Mouse (Mus musculus): ENCODE measurements around the gene Bfar. TPM values are rescaled to one million over a fixed set of nuclear protein-coding genes. Genes with fewer than 3 reads are reported as not detected.
A peak's percentile ranks its signal among the peaks of the same experiment; 100 is the strongest.
"Not testable (repeated sequence)": the region's sequence is repeated elsewhere in the genome, so short reads cannot be mapped to it uniquely, and the experiment has no call there.

Gene Bfar
- 10 to 100 TPM; 35.0 to 40.4 TPM for total RNA-seq (2021)

DNA sequence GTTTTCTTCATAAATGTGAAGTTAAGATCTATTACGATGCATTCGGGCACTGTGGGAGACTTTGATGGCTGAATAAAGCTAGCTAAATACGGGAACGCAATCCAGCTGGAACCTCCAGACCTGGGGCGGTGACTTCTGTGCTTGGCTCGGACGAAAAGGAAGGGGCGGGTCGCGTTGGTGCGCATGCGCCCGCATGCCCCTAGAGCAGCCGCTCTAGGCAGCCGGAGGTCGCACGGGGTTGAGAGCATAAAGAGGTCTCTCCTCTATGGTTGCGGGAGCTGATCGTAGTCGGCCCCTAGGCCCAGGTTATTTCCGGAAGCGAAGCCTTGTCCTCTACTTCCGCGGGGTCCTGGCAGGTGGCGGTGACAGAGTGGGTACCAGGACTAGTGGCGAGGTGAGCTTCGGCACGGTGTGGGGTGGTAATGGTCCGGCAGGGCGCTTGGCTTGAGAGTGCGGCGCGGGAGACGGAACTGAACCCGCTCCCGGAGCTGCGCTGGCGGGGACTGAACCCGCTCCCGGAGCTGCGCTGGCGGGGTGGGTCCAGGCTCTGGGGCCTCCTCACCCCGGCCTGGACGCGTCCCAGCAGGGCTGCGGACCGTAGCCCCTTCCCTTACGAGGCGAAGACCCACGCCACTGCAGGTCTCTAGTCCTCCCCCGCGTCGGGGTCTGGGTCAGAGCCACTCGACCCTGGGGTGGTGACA, at the start of gene Bfar, which contains the start of gene 3110001I22Rik:
Gene Bfar (plus strand): TSS at position 174 of the 701 bp plus-strand sequence.
Gene 3110001I22Rik (plus strand): TSS at position 245 of the 701 bp plus-strand sequence.
- peak; percentile 72 to 73 for DNase-seq (ENCODE audit: extremely low spot score in 1 of 2, low spot score in 1 of 2)

DNA sequence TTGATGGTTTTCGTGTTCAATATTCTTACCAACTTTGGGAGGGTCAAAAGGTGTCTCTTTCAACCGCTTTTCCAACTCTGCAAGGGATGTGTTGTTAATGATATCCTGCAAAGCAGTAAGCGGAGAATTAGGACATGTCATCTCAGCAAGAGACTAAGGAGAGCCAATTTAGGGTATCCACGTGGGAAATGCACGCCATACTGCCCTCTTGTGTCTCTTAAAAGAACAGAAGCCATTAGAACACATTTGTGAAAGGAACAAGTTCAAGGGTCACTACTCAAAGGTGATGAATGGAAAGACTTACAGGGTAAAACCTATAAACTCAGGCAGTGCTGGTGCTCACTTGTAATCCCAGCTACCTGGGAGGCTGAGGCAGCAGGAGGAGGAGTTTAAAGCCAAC, 43.3 kb upstream of the Bfar start:
- no peak for DNase-seq (ENCODE audit: extremely low spot score in 1 of 2, low spot score in 1 of 2)

DNA sequence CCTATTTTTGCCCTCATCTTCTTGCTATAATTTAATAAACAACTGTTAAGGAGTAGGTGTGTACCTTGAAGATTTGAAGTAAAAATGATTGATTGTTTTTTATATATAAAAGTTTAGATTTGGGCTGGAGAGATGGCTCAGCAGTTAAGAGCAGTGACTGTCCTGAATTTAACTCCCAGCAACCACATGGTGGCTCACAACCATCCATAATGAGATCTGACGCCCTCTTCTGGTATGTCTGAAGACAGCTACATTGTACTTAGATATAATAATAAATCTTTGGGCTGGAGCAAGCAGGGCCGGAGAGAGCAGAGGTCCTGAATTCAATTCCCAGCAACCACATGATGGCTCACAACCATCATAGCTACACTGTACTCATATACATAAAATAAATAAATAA, 33.5 kb upstream of the Bfar start:
- not testable (repeated sequence) for DNase-seq (ENCODE audit: extremely low spot score in 1 of 2, low spot score in 1 of 2)

DNA sequence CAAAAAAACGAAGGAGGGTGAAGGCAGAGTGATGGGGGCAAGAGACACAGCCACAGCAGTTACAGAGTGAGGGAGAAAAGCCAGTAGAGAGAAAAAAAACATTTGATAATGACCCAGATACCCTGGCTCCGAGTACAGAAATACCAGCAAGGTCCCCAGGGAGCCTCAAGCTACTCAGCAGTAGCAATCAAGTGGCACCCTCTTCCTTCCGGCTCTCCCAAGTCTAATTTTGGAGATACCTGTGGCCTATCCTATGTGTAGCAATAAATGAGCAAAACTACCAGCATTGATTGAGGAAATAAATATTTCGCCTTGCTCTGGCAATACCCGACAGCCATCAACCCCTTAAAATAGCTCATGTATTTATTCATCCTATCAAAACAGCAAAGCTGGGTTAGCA, 32.1 kb upstream of the Bfar start:
- no peak for DNase-seq (ENCODE audit: extremely low spot score in 1 of 2, low spot score in 1 of 2)

DNA sequence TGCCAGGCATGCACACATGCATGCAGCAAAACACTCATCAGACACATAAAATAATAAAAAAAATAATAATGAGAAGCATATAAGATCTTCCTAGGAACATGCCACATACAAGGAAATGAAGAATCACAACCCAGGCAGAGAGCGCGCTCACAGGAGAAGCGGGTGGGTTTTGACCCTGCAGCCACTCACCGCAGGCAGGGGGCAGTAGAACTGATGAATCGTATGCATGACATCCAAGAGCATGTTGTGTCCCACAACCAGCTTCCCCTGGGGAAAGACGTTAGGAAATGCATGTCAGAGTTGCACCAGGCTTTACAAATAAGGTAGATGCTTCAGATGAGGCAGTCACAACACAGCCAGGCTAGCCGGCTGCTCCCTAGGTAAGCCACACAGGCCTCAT, 31.6 kb upstream of the Bfar start:
- DNase-seq (ENCODE audit: extremely low spot score in 1 of 2, low spot score in 1 of 2): peak in 1 of 2 experiments; percentile 8

DNA sequence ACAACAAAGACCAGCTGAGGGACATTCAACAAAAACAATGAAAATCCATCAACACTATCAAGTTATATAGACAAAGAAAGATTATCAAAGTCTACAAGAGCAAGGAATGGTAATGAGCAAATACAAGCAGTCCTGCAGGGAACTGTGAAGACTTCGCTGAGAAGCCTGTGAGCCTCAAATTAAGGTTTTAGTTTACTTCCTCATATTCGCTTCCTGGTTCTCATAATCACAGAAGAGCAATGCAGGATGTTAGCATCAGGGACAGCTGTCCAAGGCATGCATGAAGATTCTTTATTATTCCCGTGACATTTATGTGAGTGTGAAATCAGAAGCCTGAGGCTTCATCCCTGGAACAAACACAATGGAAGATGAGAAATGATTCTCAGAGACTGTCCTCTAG, 27.2 kb upstream of the Bfar start:
- no peak for DNase-seq (ENCODE audit: extremely low spot score in 1 of 2, low spot score in 1 of 2)

DNA sequence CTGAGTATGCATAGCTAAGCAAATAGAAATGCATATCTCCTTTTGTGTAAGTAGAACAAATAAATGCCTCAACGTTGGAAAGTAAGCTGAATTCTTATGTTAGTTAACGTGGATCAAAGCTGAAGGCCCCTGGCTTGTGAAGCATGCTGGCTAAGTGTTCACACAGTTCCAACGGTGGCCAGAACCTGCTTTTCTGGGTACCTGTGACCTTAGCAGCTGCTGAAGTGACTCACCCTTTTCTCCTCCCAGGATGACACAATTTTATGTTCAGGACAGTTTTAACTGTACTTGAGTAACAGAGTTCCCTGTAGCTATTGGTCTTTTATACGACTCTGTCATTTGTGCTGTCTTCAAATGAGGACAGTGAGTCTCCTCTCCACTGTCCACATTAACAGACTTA, 25.7 kb upstream of the Bfar start:
- no peak for DNase-seq (ENCODE audit: extremely low spot score in 1 of 2, low spot score in 1 of 2)

- DNase-seq (ENCODE audit: extremely low spot score in 1 of 2, low spot score in 1 of 2): no peak
Observed at GRCm38 (mm10) chr16:13658886-13659285, 12.8 kb upstream of the Bfar start.

DNA sequence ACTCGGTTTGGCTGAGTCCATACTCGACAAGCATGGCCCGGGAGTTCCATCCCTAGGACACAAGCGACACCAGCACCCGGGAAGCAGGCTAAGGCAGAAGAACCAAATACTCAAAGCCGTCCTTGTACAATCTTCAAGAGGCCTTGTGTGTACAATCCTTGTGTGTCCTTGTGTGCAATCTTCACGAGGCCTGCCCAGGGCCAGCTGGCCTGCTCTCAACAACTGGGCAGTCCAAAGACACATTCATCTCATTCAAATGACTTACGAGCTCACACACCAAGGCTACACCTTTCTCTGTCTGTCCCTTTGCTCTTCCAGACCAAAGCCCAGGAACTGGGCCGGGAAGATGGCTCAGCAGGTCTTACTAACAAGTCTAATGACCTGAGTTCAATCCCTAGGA, 10.9 kb upstream of the Bfar start:
- no peak for DNase-seq (ENCODE audit: extremely low spot score in 1 of 2, low spot score in 1 of 2)

GRCm38 (mm10) chr16:13667878-13668343, 3.7 kb upstream of the Bfar start, which contains the start of gene Parn:
TSS of gene Parn (minus strand) at chr16:13668170.
- peak; percentile 88 to 91 for DNase-seq (ENCODE audit: extremely low spot score in 1 of 2, low spot score in 1 of 2)

- DNase-seq (ENCODE audit: extremely low spot score in 1 of 2, low spot score in 1 of 2): peak in 1 of 2 experiments; percentile 5
Observed at GRCm38 (mm10) chr16:13668402-13669108, 3.1 kb upstream of the Bfar start.

- DNase-seq (ENCODE audit: extremely low spot score in 1 of 2, low spot score in 1 of 2): no peak
Observed at GRCm38 (mm10) chr16:13669282-13669681, 2.4 kb upstream of the Bfar start.

DNA sequence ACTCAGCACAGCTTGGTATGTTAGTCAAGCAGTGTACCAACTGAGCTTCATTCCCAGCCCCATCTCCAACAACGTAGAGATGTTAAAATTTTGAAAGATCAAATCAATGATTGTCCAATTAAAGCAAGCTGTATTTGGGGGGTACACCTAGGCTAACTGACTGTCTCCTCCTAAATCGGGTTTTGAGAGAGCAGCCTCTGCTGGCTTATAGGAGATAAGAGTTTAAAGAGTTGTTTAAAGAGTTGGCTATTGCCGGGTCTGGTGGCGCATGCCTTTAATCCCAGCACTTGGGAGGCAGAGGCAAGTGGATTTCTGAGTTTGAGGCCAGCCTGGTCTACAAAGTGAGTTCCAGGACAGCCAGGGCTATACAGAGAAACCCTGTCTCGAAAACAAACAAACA, 762 bp upstream of the Bfar start:
- not testable (repeated sequence) for DNase-seq (ENCODE audit: extremely low spot score in 1 of 2, low spot score in 1 of 2)

DNA sequence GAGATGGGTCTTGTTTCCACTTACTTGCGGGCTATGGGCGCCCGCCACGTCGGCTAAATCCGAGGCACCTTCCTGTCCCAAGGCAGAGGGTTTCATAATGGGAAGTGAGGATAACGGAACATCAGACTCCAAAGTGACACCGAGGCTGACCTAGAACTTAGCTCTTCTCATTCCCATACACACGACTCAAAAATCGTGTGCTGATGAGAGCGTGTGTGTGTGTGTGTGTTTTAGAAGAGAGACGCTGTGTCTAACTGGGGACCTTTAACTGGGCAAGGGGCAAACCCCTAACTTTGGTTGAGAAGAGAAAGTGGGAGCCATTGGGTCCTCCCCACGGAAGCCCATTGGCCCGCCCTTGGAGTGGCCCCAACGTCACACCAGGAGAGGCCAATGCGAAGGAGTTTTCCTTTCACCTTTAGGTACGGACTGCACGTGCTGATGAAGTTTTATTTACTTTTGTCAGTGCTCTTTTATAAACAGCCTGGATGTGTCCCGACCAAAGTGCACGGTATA, 784 bp downstream of the Bfar start:
- peak; percentile 22 to 29 for DNase-seq (ENCODE audit: extremely low spot score in 1 of 2, low spot score in 1 of 2)

- no peak for DNase-seq (ENCODE audit: extremely low spot score in 1 of 2, low spot score in 1 of 2)
Observed at GRCm38 (mm10) chr16:13673114-13673513, 1.5 kb downstream of the Bfar start.

DNA sequence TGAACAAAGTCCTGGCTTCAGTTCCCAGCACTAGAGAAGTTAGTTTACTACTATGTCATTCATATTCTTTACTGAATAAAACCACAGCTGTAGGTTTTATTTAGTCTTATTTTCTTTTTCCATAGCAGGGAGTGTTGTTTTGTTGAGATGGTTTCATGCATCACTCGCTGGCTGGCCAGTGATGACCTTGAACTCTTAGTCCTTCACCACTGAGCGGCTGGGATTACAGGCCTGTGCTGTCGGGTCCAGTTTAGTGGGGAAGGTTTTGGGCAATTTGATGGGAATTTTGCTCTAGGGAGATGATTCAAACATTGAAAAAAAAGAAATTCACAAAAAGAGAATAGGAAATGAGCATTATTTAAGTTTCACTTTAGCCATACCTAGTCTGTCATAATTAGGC, 2.9 kb downstream of the Bfar start:
- DNase-seq (ENCODE audit: extremely low spot score in 1 of 2, low spot score in 1 of 2): no peak

DNA sequence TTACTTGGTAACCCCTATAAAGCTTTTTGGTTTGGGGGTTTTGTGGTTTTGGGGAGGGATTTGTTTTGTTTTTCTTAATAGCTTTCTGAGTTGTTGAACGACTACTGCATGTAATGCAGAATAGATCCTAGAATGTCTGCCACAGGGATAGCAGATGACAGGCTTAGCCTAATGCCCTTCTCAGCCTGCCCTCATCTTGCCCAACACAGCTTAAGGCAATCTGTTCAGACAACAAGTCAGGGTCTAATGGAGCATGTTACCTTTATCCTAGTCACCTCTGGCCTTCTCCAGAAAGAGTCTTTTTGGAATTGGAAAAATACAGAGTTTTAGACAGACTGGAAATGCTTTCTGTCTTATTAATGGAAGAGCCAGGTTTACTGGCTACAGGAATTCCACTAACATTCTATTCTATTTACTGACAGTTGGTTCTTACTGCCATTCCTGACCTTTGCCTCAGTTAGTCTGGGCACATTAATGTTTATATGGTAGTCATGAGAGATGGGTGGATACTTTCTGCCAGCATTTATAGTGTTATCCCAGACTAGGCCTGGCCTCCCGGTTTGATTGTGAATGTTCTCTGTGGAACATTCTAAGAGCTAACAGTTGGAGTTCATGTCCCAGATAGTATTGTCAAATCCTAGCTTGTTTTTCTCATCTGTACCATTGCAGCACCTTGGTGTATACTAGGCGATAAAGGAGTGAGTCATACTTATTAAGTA, 7.1 kb downstream of the Bfar start:
- no peak for DNase-seq (ENCODE audit: extremely low spot score in 1 of 2, low spot score in 1 of 2)

DNA sequence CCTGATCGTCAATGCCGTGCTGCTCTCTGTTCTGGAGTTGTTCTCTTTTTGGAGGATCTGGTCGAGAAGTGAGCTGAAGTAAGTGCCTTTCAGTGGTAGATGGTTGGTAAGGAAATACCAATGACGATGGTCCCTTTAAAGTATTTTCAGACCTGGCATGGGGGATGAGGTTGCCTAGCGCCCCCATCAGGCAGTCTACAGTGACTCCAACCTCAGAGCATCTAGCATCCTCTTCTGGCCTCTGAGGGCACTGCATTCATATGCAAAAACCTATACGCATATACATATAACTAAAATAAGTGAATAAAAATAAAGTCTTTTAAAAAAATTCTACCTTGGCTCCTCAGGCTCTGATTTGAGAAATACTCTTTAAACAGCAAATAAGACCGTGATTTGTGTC, 27.3 kb downstream of the Bfar start:
- no peak for DNase-seq (ENCODE audit: extremely low spot score in 1 of 2, low spot score in 1 of 2)

DNA sequence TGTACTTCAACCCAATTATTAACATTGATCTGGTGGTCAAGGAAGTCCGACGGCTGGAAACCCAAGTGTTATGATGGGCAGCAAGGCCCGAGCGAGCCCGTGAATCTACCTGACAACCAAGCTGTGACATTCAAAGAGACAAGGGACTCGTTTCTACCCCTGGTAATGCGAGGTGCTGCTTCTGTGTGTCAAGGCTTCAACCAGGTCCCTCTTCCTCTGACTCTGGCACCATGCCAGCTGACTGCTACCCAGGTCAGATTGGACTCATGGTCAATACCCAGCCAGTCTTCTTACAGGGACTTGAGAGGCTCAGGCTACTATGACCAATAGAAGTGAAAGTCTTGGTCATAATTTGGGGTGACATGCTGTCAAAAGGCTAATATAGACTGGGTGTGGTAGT, 30.5 kb downstream of the Bfar start:
- DNase-seq (ENCODE audit: extremely low spot score in 1 of 2, low spot score in 1 of 2): no peak

DNA sequence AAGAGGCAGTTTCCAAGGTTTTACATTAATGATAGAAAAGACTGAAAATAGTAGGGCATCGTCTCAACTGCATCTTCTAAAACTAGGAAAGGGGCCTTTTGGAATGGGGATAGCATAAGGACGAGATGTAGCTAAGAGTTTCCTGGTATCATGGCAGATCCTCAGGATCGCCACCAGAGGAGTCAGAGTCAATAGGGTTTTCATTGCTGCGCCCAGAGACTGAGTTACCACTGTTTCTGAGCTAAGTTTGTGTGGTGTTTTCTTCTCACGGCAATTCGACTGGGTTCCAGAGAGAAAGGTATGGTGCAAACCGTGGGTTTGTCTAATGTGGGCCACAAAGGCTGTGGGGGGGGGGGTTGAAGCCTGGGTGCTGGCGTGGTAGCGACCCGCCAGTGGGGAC, 33.0 kb downstream of the Bfar start:
- DNase-seq (ENCODE audit: extremely low spot score in 1 of 2, low spot score in 1 of 2): no peak

DNA sequence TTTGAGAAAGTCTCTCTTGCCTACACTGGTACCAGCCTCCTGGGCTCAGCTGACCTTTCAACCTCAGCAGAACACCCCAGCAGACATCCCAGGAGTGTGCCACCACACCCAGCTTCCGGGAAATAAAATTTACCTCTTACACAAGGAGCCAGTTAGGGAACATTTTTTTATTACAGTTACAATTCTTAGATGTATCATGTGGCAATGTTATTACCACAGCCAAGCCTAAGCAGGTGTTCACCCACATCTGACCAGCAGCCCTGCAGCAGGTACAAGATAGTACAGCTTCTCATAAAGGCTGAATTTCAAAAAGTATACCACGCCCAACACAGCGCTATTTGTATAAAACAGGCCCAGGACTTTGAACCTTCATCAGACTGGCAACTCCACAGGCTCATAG, 43.3 kb downstream of the Bfar start:
- no peak for DNase-seq (ENCODE audit: extremely low spot score in 1 of 2, low spot score in 1 of 2)
